Mouse (Mus musculus) erythroblast, adult 5-6 weeks (primary cell): Measurements from ENCODE around the gene Cda. TPM values are rescaled to one million over a fixed set of nuclear protein-coding genes. Genes with fewer than 3 reads are reported as not detected.
"Not testable (repeated sequence)": the region's sequence is repeated elsewhere in the genome, so short reads cannot be mapped to it uniquely, and the experiment has no call there.

Source experiments
- ATAC-seq: replicated peaks from 2 replicates; pipeline ENCODE4 v1.8.0; 2016; ENCODE audit warnings: moderate number of reproducible peaks, mild to moderate bottlenecking, moderate TSS enrichment, inconsistent platforms; ENCODE audit not compliant: poor library complexity, low FRiP score, severe bottlenecking
- total RNA-seq, 2 experiments: library from RNA; stranded (forward) in 1 of 2; stranded (reverse) in 1 of 2; fragments of 150-400 nt in 1 of 2; fragments of 200-764, 138-1000 nt in 1 of 2; gene quantifications; 2 replicates each; pipeline versions ENCODE4 v1.2.3 to v1.2.4; 2015 to 2017; ENCODE audit warnings: low replicate concordance in 2 of 2

Gene Cda
- total RNA-seq, 2 experiments from 2014 or later = not detected

- no peak for ATAC-seq
These were observed 30.5 kb downstream of the Cda start for GRCm38 (mm10) chr4:138337341-138337740.

- no peak for ATAC-seq
These were observed 30.9 kb downstream of the Cda start for GRCm38 (mm10) chr4:138336876-138337275.

GRCm38 (mm10) chr4:138335648-138336047 lies 32.1 kb downstream of the Cda start:
- no peak for ATAC-seq

- ATAC-seq = no peak
These were observed 32.8 kb downstream of the Cda start for GRCm38 (mm10) chr4:138335036-138335435.

- no peak for ATAC-seq
These were observed 34.7 kb downstream of the Cda start for GRCm38 (mm10) chr4:138333135-138333534.

GRCm38 (mm10) chr4:138331647-138332046 lies 36.1 kb downstream of the Cda start:
- no peak for ATAC-seq

GRCm38 (mm10) chr4:138330264-138330671 lies 37.5 kb downstream of the Cda start:
- no peak for ATAC-seq

GRCm38 (mm10) chr4:138327891-138328470 lies 39.8 kb downstream of the Cda start:
- 0 out of 2 replicates have a peak, but pooled peaks have one; percentile 9 for ATAC-seq

GRCm38 (mm10) chr4:138327155-138327554 lies 40.6 kb downstream of the Cda start:
- ATAC-seq = not testable (repeated sequence)

GRCm38 (mm10) chr4:138326077-138326695 lies 41.6 kb downstream of the Cda start, which contains the start of gene Pink1:
Gene Pink1 (minus strand): TSS chr4:138326307.
- ATAC-seq = peak; percentile 86

- peak; percentile 92 for ATAC-seq
These were observed 42.2 kb downstream of the Cda start for GRCm38 (mm10) chr4:138325466-138326076.

GRCm38 (mm10) chr4:138324451-138324850 lies 43.3 kb downstream of the Cda start:
- ATAC-seq = no peak

GRCm38 (mm10) chr4:138323753-138324152 lies 44.0 kb downstream of the Cda start:
- no peak for ATAC-seq

- no peak for ATAC-seq
These were observed 45.1 kb downstream of the Cda start for GRCm38 (mm10) chr4:138322692-138323091.

GRCm38 (mm10) chr4:138321488-138321887 lies 46.3 kb downstream of the Cda start:
- no peak for ATAC-seq

- ATAC-seq = no peak
These were observed 47.1 kb downstream of the Cda start for GRCm38 (mm10) chr4:138320711-138321110.

- peak; percentile 53 for ATAC-seq
These were observed 48.3 kb downstream of the Cda start for GRCm38 (mm10) chr4:138319508-138319907.

- peak; percentile 58 for ATAC-seq
These were observed 49.1 kb downstream of the Cda start for GRCm38 (mm10) chr4:138318509-138319266.

- ATAC-seq = no peak
These were observed 51.4 kb downstream of the Cda start for GRCm38 (mm10) chr4:138316369-138316768.

GRCm38 (mm10) chr4:138315781-138316180 lies 52.0 kb downstream of the Cda start:
- no peak for ATAC-seq
